Mouse (Mus musculus): ENCODE results near the gene Zkscan1. TPM values are rescaled to one million over a fixed set of nuclear protein-coding genes. Genes with fewer than 3 reads are reported as not detected.
A peak's percentile ranks its signal among the peaks of the same experiment; 100 is the strongest.

Zkscan1 gene
- total RNA-seq, 2 experiments from 2014 or later: 40.5 to 42.3 TPM

GRCm38 (mm10) chr5:138116255-138117198, 31.6 kb downstream of the Zkscan1 start, which contains the start of gene Zscan21:
Gene Zscan21, plus strand, starts transcription at chr5:138116903.
- DNase-seq (ENCODE audit: low spot score in 2 of 2): peak; percentile 86 to 90

GRCm38 (mm10) chr5:138117199-138118015, 32.5 kb downstream of the Zkscan1 start:
- no peak for DNase-seq (ENCODE audit: low spot score in 2 of 2)

- DNase-seq (ENCODE audit: low spot score in 2 of 2): no peak
These were observed 33.2 kb downstream of the Zkscan1 start for GRCm38 (mm10) chr5:138118041-138118440.

- no peak for DNase-seq (ENCODE audit: low spot score in 2 of 2)
These were observed 47.7 kb downstream of the Zkscan1 start for GRCm38 (mm10) chr5:138132425-138133064.

GRCm38 (mm10) chr5:138137257-138137656, 52.4 kb downstream of the Zkscan1 start:
- no peak for DNase-seq (ENCODE audit: low spot score in 2 of 2)

- DNase-seq (ENCODE audit: low spot score in 2 of 2): peak in 1 of 2 experiments; percentile 48
These were observed 53.2 kb downstream of the Zkscan1 start for GRCm38 (mm10) chr5:138137935-138138549.

GRCm38 (mm10) chr5:138138585-138138984, 53.7 kb downstream of the Zkscan1 start:
- no peak for DNase-seq (ENCODE audit: low spot score in 2 of 2)

- DNase-seq (ENCODE audit: low spot score in 2 of 2): no peak
These were observed 69.5 kb downstream of the Zkscan1 start for GRCm38 (mm10) chr5:138154390-138154789.

GRCm38 (mm10) chr5:138155443-138155976, 70.6 kb downstream of the Zkscan1 start, which contains the start of gene Zfp113:
Gene Zfp113, minus strand, starts transcription at chr5:138155744.
- DNase-seq (ENCODE audit: low spot score in 2 of 2): peak; percentile 85 to 91

Other genes with a start within 250 kb of the Zkscan1 start
- gene Pilra, start 248.8 kb upstream of the Zkscan1 start, total RNA-seq (2021): under 1 TPM; 0.51 to 0.91 TPM
- not detected for gene Pilrb1, start 227.0 kb upstream of the Zkscan1 start, total RNA-seq (2021)
- under 1 TPM in 1 of 2 experiments, not detected in 1; 0.19 TPM for gene Pilrb2, start 213.3 kb upstream of the Zkscan1 start, total RNA-seq (2021)
- under 1 TPM in 1 of 2 experiments, not detected in 1; 0.19 TPM for gene Cyp3a13, start 163.5 kb upstream of the Zkscan1 start, total RNA-seq (2021)
- 10 to 100 TPM; 13.0 to 15.0 TPM for gene Gjc3, start 122.0 kb upstream of the Zkscan1 start, total RNA-seq (2021)
- gene Azgp1, start 103.6 kb upstream of the Zkscan1 start, total RNA-seq (2021): not detected
- gene Smok3a, start 63.8 kb upstream of the Zkscan1 start, total RNA-seq (2021): not detected
- gene Smok3b, start 63.7 kb upstream of the Zkscan1 start, total RNA-seq (2021): not detected
- gene Smok3c, start 31.9 kb upstream of the Zkscan1 start, total RNA-seq (2021): not detected
- gene Zscan21, start 31.8 kb downstream of the Zkscan1 start, total RNA-seq (2021): 10 to 100 TPM; 17.2 to 17.4 TPM
- 10 to 100 TPM; 11.2 to 12.6 TPM for gene Zfp113, start 70.7 kb downstream of the Zkscan1 start, total RNA-seq (2021)
- 100 to 1,000 TPM; 142 to 146 TPM for gene Cops6, start 76.0 kb downstream of the Zkscan1 start, total RNA-seq (2021)
- gene Ap4m1, start 86.9 kb downstream of the Zkscan1 start, total RNA-seq (2021): 10 to 100 TPM; 19.9 to 22.1 TPM
- gene Mcm7, start 87.3 kb downstream of the Zkscan1 start, total RNA-seq (2021): 10 to 100 TPM; 14.0 to 15.7 TPM
- gene Taf6, start 102.4 kb downstream of the Zkscan1 start, total RNA-seq (2021): 10 to 100 TPM; 42.4 to 43.2 TPM
- 10 to 100 TPM; 13.0 to 16.3 TPM for gene Cnpy4, start 102.4 kb downstream of the Zkscan1 start, total RNA-seq (2021)
- gene Mblac1, start 109.2 kb downstream of the Zkscan1 start, total RNA-seq (2021): 1 to 10 TPM; 8.6 TPM
- under 1 TPM; 0.23 to 0.26 TPM for gene Nxpe5, start 140.8 kb downstream of the Zkscan1 start, total RNA-seq (2021)
- gene Lamtor4, start 170.4 kb downstream of the Zkscan1 start, total RNA-seq (2021): 10 to 100 TPM; 50.7 to 56.1 TPM
- gene BC037034, start 178.9 kb downstream of the Zkscan1 start, total RNA-seq (2021): 10 to 100 TPM; 61.4 to 71.1 TPM
- 1 to 10 TPM; 2.5 to 3.5 TPM for gene Gal3st4, start 187.8 kb downstream of the Zkscan1 start, total RNA-seq (2021)
- not detected for gene Gm43720, start 194.9 kb downstream of the Zkscan1 start, total RNA-seq (2021)
- gene Gpc2, start 194.9 kb downstream of the Zkscan1 start, total RNA-seq (2021): 1 to 10 TPM in 1 of 2 experiments, under 1 TPM in 1; 0.95 to 1.2 TPM
- 1 to 10 TPM in 1 of 2 experiments, under 1 TPM in 1; 0.37 to 1.3 TPM for gene Stag3, start 195.2 kb downstream of the Zkscan1 start, total RNA-seq (2021)